Mouse (Mus musculus): ENCODE results near the gene Ttc12.

Ttc12 gene

DNA sequence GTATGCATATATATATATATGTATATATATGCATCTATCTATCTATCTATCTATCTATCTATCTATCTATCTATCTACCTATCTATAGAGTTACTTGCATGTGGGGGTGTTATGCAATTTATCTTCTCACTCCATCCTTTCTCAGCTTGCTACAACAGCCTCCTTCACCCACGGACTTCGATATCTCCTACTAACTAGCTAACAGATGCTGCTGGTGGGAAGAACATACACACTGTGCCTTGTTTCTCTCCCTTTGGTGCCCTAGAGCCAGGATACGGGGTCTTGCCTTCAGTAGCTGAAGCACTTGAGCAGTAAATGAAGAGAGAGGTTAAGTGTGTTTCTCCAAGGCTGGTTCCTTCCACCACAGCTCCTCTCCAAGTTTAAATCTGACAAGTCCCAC, 23.1 kb upstream of the Ttc12 start:
- DNase-seq (ENCODE audit: low read depth, low spot score) = no peak
- no peaks in the 10 kb centered on the region for H3K36me3 ChIP-seq (ENCODE audit: control insufficient read depth, insufficient read depth, low read length, poor library complexity, severe bottlenecking)

DNA sequence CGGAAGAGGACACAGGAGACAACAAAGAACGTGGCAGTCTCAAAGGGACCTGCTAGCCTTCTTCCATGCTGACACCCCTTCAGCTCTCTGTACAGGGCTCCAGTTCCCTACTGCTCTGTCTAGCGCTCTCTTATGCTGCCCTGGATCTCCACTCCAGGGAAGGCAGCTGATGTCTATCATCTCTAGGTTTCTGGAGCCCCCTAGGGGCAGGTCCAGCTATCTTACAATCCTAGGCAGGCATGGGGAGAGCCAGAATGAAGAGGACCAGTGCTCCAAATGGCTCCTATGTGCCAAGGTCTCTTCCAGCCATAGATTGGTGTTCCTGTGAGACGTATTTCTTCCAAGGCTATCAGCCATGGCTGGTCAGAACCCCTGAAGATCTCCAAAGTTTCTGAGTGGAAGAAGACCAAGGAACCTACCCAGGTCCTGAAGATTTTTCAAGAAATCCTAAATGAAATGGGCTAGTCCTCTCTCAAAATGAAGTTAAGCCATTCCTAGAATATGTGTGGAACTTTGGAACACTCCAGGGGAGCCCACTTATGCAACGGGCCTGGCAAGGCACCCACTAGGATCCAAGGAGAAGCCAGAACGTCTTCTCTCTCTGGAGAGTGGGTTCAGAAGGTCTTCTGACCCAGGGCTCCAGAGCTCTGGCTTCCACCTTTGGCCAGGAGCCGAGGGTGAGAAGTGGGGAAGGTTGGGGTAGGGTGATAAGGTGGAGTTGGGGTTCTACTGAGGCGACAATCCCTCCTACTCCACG, 22.0 kb upstream of the Ttc12 start:
- Histone ChIP-seq H3K36me3 (ENCODE audit: control insufficient read depth, insufficient read depth, low read length, poor library complexity, severe bottlenecking) (no peaks in the 10 kb centered on the region), H3K27me3 (ENCODE audit: control insufficient read depth, insufficient read depth, low read length, poor library complexity, severe bottlenecking) (no peaks in the 10 kb centered on the region)
- no peak for DNase-seq (ENCODE audit: low read depth, low spot score)

More for the DNA sequence above, 23.1 kb upstream of the Ttc12 start:
- no peaks in the 10 kb centered on the region for H3K27me3 ChIP-seq (ENCODE audit: control insufficient read depth, insufficient read depth, low read length, poor library complexity, severe bottlenecking)

DNA sequence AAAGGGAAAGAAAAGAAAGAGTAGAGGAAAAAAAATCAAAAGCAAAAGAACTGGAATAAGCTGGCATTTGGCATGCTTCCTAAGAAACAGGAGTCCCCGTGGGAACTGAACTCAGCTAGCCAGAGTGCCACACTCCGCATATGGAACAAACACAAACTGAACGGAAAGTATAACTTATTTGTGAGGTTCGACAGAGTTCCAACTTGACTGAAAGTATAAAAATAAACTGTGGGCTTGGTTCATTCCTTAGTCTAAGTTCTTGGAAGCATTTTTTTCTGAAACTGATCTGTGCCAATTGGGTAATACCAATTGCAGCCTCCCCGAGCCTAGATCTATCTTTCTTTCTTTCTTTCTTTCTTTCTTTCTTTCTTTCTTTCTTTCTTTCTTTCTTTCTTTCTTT, 18.6 kb upstream of the Ttc12 start:
- no peak for DNase-seq (ENCODE audit: low read depth, low spot score)
- no peaks in the 10 kb centered on the region for H3K27me3 ChIP-seq (ENCODE audit: control insufficient read depth, insufficient read depth, low read length, poor library complexity, severe bottlenecking)
- H3K36me3 ChIP-seq (ENCODE audit: control insufficient read depth, insufficient read depth, low read length, poor library complexity, severe bottlenecking) = no peaks in the 10 kb centered on the region

DNA sequence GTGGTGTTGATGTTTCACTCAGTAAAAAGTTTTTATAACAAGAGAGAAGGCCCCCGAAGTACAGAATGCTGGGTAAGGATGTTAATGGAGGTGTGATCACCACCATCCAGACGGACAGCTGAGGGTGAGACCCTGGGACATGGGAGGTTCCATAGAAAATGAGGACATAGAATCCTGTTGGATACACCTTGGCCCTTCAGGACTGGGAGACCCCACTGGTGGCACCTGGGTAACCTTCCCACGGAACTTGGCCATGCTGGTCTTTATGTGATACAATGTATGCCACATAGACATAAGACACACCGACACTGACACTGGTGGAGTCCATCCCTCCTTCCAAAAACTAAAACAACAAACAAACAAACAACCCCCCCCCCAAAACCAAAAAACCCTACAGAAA, 16.2 kb upstream of the Ttc12 start:
- H3K27me3 ChIP-seq (ENCODE audit: control insufficient read depth, insufficient read depth, low read length, poor library complexity, severe bottlenecking) = no peaks in the 10 kb centered on the region
- DNase-seq (ENCODE audit: low read depth, low spot score) = no peak
- no peaks in the 10 kb centered on the region for H3K36me3 ChIP-seq (ENCODE audit: control insufficient read depth, insufficient read depth, low read length, poor library complexity, severe bottlenecking)

DNA sequence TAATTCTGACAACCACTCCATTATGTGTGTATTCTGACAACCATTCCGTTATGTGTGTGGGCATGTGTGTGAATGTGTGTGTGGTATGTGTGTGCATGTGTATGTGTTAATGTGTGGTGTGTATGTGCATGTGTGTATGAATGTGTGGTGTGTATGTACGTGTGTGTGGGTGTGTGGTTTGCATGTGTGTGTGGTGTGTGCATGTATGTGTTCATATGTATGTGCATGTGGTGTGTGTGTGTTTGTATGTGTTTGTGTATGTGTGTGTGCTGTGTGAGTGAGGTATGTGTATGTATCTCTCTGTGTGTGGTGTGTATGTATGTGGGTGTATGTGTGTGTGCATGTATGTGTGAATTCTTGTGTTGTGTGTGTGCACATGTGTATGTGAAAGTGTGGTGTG, 13.9 kb upstream of the Ttc12 start:
- H3K27me3 ChIP-seq (ENCODE audit: control insufficient read depth, insufficient read depth, low read length, poor library complexity, severe bottlenecking) = no peaks in the 10 kb centered on the region
- DNase-seq (ENCODE audit: low read depth, low spot score) = no peak
- H3K36me3 ChIP-seq (ENCODE audit: control insufficient read depth, insufficient read depth, low read length, poor library complexity, severe bottlenecking) = no peaks in the 10 kb centered on the region

DNA sequence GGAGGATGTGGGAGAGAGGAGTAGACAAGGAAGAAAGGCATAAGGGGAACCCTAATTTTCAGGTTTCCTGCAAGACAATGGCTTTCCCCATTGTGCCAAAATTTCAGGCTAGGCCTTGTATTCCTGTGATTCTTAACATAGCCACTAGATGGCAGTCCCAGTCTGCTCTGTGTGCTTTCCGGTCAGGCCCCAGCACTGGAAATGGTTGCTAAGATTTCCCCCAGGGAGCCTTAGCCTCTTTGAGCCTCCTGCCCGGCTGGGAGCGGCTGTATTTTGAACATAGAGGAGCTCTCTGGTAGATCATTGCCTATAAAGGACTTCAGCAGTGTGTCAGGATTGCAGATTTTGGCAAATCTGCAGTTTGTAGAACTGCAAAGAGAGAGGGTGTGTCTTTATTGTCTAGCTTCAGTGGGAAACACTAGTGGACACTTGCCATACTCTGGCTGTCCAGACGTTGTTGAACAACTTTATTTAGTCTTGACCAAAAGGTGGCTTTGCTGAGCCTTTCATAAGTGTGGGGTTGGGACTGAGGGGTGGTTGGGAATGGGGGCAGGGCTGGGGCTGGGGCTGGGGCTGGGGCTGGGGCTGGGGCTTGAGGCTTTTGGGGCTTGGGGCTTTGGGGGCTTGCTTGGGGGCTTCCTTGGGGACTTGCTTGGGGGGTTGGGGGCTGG, 8.1 kb upstream of the Ttc12 start:
- Histone ChIP-seq H3K36me3 (ENCODE audit: control insufficient read depth, insufficient read depth, low read length, poor library complexity, severe bottlenecking) (no peaks in the 10 kb centered on the region), H3K27me3 (ENCODE audit: control insufficient read depth, insufficient read depth, low read length, poor library complexity, severe bottlenecking) (no peaks in the 10 kb centered on the region)
- peak; percentile 26 for DNase-seq (ENCODE audit: low read depth, low spot score)

DNA sequence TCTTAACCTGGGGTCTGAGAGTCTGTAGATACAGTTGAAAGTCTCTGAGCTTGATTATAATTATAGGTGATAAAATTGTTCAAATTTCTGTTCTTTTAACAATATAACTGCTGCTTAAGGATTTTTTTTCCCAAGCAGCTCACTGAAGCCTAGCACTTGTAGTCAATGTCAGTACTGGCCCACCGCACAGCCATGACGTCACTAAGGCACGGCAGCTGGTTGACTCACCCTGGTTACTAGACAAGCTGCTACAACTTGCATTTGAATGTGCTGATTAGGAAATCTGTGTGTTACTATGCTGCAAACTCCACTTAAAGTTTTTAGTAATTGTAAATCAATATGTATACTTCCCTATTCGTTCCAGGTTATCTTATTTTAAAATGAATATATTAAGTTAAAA, 4.6 kb upstream of the Ttc12 start:
- DNase-seq (ENCODE audit: low read depth, low spot score) = no peak
- Histone ChIP-seq H3K27me3 (ENCODE audit: control insufficient read depth, insufficient read depth, low read length, poor library complexity, severe bottlenecking) (no peaks in the 10 kb centered on the region), H3K36me3 (ENCODE audit: control insufficient read depth, insufficient read depth, low read length, poor library complexity, severe bottlenecking) (no peaks in the 10 kb centered on the region)

DNA sequence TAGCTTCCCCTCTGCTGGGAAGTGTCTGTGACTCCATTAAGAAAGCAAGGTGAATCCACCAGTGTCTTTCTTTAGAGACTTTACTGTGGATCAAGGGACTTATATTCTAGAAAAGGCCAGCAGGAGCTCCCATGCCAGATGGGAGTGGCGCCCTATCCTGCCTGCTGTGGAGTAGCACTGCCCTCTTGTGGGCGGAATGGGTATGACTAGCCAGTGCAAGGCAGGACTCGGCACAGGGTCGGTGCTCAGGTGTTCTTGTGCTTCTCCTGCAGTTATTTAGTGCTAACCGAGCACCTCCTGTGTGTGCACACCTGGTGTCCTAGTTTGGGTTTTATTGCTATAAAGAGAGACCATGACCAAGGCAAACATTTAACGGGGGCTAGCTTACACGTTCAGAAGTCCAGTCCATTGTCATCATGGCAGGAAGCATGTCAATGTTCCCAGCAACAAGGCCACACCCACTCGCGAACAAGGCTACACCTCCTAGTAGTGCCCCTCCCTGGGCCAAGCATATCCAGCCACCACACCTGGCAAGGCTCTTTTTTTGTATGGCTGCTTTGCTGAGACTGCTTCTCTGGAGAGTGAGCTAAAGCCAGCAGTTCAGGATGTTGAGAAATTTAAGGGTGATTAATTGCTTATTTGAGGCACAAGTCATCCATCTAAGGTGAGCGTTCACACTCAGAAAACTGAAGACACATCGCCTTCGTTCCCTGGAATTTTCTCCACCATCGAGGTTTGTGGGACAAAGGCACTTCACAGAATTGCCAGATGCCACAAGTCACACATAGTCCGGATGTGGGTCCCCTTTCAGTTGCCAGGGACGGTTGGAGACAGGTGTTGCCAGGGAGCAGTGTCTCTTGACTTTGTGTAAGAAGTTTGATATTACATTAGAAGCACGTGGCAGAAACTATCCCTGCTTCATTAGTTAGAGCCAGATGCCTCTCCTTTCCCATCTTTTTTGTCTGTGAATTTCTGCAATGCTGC, 3.2 kb upstream of the Ttc12 start:
- H3K27me3 ChIP-seq (ENCODE audit: control insufficient read depth, insufficient read depth, low read length, poor library complexity, severe bottlenecking) = no peaks in the 10 kb centered on the region
- H3K36me3 ChIP-seq (ENCODE audit: control insufficient read depth, insufficient read depth, low read length, poor library complexity, severe bottlenecking) = no peaks in the 10 kb centered on the region
- peak; percentile 41 for DNase-seq (ENCODE audit: low read depth, low spot score)

DNA sequence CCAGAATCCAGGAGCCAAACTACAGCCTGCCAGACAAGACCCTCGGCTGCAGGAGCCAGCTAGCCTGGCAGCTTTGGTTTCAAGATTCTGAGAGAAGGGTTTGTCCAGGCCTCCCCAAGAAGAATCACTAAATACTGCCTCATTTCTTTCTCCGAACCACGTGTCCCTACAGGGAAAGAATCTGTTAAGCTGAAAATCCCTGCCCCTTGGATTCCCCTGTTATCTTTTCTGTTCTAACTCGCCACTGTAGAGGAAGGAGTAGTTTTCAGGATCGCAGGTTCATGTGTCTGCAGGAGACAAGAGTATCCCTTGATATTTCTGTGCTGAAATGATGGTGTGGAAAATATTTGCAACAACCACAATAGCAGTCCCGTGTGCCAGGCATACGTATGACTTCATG, 2.2 kb upstream of the Ttc12 start:
- Histone ChIP-seq H3K36me3 (ENCODE audit: control insufficient read depth, insufficient read depth, low read length, poor library complexity, severe bottlenecking) (no peaks in the 10 kb centered on the region), H3K27me3 (ENCODE audit: control insufficient read depth, insufficient read depth, low read length, poor library complexity, severe bottlenecking) (no peaks in the 10 kb centered on the region)
- DNase-seq (ENCODE audit: low read depth, low spot score) = no peak

DNA sequence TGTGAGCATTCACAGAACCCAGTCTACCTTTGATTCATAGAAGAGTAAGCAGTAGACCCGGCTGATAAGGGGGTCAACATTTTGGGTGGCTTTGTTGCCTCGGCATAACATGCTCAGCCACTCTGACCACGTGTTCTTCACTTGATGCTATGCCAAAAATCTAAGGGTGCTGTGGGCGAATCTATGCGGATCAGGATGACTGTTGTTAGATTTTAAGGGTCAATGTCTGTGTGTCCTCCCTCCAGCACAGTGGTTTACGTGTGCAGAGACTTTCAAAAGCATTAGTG, 1.6 kb upstream of the Ttc12 start:
- no peaks in the 10 kb centered on the region for H3K36me3 ChIP-seq (ENCODE audit: control insufficient read depth, insufficient read depth, low read length, poor library complexity, severe bottlenecking)
- DNase-seq (ENCODE audit: low read depth, low spot score) = no peak

DNA sequence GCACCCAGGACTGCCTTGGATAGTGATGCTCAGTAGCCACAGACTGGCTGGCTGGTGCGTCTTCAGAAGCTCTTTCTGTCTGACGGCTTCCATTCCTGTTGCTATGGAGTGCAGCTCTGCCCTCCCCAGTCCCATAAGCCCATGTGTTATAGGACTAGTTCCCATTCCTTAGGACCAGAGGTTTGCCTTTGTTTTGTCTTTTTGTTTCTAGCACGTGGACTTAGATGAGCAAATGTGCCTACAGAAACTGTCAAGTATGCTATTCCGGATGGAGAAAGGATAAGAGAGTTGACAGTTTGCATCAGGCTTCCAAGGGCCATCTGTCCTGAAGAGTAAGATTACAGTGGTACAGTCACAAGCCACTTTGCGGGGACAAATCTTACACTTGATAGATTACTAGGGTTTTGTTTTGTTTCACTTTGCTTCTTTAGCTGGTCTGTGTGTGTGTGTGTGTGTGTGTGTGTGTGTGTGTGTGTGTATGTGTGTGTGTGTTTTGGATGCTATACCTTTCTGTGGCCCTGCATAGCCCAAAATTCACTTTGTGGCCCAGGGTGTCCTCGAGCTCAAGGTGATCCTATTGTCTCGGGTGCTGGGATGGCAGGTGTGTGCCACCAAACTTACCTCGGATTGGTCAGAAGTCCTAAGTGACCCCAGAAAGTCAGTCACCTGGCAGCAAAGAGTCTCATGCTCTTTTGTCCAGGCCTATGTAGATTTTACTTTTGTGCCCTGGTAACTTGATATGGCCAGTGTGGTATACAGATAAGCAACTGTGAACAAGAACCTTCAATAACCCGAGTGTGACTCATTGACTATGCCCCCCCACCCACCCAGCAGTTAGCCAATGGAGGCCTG, 1.0 kb upstream of the Ttc12 start:
- Histone ChIP-seq H3K36me3 (ENCODE audit: control insufficient read depth, insufficient read depth, low read length, poor library complexity, severe bottlenecking) (no peaks in the 10 kb centered on the region), H3K27me3 (ENCODE audit: control insufficient read depth, insufficient read depth, low read length, poor library complexity, severe bottlenecking) (no peaks in the 10 kb centered on the region)
- no peak for DNase-seq (ENCODE audit: low read depth, low spot score)

More for the DNA sequence above, 1.6 kb upstream of the Ttc12 start:
- H3K27me3 ChIP-seq (ENCODE audit: control insufficient read depth, insufficient read depth, low read length, poor library complexity, severe bottlenecking) = no peaks in the 10 kb centered on the region

DNA sequence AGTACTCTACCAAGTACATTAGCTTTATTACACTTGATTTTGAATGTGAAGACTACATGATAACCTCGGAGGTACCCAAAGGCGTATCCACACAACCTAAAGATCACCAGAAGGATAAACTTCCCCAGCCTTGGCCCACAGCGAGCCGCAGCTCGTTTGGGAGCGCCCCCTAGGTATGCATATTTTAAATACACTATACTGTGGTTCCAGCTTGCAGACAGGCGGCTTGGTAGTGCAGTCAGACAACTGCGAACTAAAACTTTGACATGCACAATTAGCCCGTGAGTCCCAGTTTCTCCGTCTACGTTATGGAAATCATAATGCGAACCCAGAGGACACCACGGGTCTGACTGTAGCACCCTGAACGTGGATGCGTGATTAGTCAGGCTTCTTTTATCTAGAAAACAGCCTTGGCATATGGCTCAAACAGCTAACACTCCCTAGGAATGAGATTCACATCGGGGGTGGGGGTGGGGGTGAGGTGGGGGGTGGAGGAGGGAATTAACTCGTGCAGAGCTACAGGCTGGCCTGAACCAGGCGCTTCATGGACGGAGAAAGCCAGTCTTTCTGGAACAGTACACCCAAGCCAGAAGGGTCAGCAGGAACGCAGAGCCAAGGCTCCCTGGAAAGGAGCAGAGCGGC, 654 bp downstream of the Ttc12 start:
- no peaks in the 10 kb centered on the region for H3K36me3 ChIP-seq (ENCODE audit: control insufficient read depth, insufficient read depth, low read length, poor library complexity, severe bottlenecking)
- no peaks in the 10 kb centered on the region for H3K27me3 ChIP-seq (ENCODE audit: control insufficient read depth, insufficient read depth, low read length, poor library complexity, severe bottlenecking)
- no peak for DNase-seq (ENCODE audit: low read depth, low spot score)

DNA sequence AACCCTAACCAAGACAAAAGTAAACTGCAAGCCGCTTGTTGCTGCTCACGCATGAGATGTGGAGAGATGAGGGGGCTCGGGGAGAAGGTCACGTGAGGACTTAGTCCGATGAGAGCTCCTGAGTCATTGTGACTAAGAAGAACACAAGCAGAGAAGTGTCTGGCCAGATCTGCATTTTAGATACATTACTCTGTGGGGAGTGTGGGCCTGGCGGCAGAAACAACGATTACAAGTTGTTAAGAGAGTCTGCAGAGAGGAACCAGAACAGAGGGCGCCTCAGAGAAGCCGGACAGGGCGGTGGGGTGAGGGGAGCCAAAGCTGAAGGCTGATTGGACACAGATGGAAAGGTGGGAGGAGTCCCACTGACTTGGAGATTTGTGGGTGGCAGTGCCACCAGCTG, 2.7 kb downstream of the Ttc12 start:
- no peaks in the 10 kb centered on the region for H3K36me3 ChIP-seq (ENCODE audit: control insufficient read depth, insufficient read depth, low read length, poor library complexity, severe bottlenecking)
- no peak for DNase-seq (ENCODE audit: low read depth, low spot score)
- H3K27me3 ChIP-seq (ENCODE audit: control insufficient read depth, insufficient read depth, low read length, poor library complexity, severe bottlenecking) = no peaks in the 10 kb centered on the region

DNA sequence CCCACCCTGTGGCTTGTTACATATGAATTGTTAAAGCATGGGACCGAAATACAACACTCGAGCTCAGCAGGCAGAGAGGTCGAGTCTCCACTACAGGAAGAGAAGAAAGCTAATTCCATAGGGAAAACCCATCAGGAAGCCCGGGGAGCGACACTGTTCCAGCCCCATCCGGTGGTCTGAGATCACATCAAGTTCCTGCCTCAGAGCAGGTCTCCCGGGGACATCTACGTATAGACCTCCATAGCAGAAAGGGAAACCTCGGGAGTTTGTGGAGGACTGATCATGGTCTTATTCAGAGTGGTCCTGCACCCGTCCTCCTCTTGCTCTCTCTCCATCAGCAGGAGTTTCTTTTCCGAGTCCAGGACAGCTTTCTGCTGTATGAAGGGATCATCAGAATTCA, 13.9 kb downstream of the Ttc12 start:
- no peaks in the 10 kb centered on the region for H3K36me3 ChIP-seq (ENCODE audit: control insufficient read depth, insufficient read depth, low read length, poor library complexity, severe bottlenecking)
- no peak for DNase-seq (ENCODE audit: low read depth, low spot score)
- no peaks in the 10 kb centered on the region for H3K27me3 ChIP-seq (ENCODE audit: control insufficient read depth, insufficient read depth, low read length, poor library complexity, severe bottlenecking)

Data from splenic B cell, adult 2 months (primary cell).